Mouse (Mus musculus) erythroblast, adult 5-6 weeks (primary cell): ENCODE data around the gene Tent5a. TPM values are rescaled to one million over a fixed set of nuclear protein-coding genes. Genes with fewer than 3 reads are reported as not detected.
A peak's percentile ranks its signal among the peaks of the same experiment; 100 is the strongest.

Experiments
- ATAC-seq: replicated peaks from 2 replicates; pipeline ENCODE4 v1.8.0; 2016; ENCODE audit warnings: moderate number of reproducible peaks, mild to moderate bottlenecking, moderate TSS enrichment, inconsistent platforms; ENCODE audit not compliant: poor library complexity, low FRiP score, severe bottlenecking
- total RNA-seq, 2 experiments: library from RNA; stranded (forward) in 1 of 2; stranded (reverse) in 1 of 2; fragments of 150-400 nt in 1 of 2; fragments of 200-764, 138-1000 nt in 1 of 2; gene quantifications; 2 replicates each; pipeline versions ENCODE4 v1.2.3 to v1.2.4; 2015 to 2017; ENCODE audit warnings: low replicate concordance in 2 of 2

The Tent5a gene
- 16.3 and 18.6 TPM in 2 replicates for total RNA-seq (2015; ENCODE audit: low replicate concordance)
- 11.0 and 12.2 TPM in 2 replicates for total RNA-seq (2017; ENCODE audit: low replicate concordance)

DNA sequence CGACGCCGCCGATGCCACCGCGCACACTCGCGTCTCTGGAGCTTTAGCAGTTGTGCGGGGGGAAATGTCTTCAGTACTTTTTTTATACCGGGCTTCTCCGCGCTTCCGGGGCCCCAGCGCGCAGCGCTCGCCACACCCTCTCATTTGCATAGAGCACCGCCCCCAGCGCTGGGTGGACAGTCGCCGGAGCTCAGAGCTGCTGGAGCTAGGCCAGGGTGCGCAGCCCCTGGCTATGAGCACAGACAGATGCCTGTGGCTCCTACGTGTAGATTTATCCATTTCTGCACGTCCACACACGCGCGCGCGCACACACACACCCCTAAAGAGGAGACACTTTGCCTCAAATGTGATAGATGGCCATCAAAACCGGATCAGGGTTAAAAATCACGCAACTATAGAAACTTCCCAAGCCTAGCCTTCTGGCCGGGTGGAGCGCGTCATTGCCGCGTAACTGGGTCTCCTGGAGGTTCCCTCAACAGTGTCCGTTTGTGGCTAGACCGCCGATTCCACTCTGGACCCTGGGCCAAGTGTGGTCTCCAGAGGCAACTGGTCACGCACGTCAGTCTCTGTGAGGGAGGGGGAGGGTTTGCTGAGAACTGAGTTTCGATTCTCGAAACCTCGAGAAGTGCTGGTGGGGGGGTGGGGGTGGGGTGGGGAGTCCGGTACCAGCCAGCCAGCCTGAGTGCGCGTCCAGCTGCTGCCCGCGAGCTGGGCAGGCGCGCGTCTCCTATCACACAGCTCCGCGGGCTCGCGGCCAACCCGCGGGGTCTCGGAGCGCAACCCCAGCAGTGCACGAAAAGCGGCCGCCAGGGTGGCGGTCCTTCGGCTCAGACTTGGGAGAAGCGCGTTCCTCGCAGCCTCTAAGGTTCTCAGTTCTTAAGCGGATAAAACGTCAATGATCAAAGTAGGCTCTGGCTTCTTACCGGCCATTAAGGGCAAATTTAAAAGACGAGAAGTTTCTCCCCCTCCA, at the start of gene Tent5a:
TSS of gene Tent5a (minus strand) at position 107 of the 970 bp plus-strand sequence.
- ATAC-seq, result peak; percentile 91

DNA sequence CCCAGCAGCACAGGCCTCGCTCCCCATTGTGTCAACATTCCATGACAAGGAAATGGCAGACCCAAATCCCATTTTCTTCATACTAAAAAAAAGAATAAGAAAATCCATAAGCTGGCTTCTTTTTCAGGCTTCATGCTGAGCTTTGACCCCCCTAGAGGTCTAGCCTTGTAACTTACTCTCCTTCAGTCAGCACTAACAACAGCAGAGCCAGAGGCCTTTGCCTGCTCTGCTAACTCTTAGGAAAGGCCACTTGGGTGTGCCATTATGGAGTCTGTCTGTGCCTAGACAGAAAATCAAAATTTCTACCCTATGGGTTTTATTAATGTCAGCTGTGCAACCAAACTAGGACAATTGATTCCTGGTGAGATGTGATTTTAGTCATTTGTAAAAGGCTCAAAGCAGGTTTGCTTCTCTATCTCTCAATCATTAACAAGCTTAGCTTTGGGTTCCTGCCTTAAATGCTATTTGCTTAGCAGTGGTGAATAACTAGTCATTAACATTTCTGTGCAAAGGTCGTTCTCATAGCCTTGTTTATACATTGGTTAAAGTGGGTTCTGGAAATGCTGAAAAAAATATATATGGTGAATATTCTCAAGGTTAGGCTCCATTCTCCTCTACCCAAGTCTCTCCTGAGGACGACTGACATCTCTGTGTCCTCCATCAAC, 49.6 kb upstream of the Tent5a start:
- ATAC-seq, result no peak

DNA sequence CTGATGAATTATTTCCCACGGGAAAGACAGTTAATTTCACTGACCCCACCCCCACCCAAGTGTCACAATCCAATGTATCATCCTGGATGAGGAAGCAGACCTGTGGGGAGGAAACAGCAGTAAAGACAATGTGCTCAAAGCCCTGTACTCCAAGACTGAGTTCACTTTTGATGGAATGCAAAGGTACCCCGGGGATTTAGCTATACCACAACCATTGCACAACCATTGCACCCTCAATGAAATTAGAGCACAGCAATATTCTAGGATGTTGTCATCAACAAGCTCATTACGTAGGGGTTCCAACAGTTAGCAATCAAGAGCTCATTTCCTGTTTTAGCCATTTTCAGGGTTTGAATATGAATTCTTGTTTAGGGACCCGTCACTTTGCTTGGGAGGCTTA, 48.0 kb upstream of the Tent5a start:
- no peak for ATAC-seq

- no peak for ATAC-seq
These were observed 44.9 kb upstream of the Tent5a start for GRCm38 (mm10) chr9:85372034-85372433.

DNA sequence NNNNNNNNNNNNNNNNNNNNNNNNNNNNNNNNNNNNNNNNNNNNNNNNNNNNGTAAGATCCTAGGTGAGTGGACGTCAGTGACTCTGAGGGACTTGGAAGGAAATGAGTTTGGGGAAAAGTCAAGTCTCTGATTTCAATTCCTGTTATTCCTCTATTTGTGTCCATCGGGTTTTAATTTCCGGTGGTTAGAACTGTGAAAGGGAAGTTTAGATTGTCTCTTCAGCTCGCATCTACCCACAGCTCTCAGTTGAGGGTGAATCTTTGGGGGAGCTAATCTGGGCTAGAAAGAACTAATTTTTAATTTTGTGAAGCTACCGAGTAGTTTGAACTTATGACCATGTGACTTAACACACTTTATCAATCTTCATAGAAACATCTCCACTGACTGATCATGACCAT, 42.4 kb upstream of the Tent5a start:
- no peak for ATAC-seq

- ATAC-seq, result no peak
These were observed 30.2 kb upstream of the Tent5a start for GRCm38 (mm10) chr9:85357154-85357860.

DNA sequence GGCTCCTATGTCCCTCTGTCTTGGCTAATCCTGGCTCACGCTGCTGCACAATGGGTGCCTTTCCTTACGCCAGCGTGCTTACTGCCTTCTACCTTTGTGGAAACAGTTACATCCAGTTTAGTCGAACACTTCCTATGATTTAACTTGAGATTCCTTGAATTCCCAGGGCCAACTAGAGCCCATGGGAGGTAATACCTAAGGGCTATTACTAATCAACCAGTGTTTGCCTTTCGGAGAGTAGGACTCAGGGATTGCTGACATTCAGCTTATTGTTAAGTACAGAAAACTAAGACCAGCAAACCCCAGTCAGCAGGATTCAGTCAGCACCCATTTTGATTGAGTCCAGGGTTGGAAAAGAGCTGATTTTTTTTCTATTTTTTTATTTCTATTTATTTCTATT, 28.4 kb upstream of the Tent5a start:
- no peak for ATAC-seq

- ATAC-seq, result no peak
These were observed 20.8 kb upstream of the Tent5a start for GRCm38 (mm10) chr9:85347823-85348523.

GRCm38 (mm10) chr9:85342892-85343785, 16.0 kb upstream of the Tent5a start:
- no peak for ATAC-seq

DNA sequence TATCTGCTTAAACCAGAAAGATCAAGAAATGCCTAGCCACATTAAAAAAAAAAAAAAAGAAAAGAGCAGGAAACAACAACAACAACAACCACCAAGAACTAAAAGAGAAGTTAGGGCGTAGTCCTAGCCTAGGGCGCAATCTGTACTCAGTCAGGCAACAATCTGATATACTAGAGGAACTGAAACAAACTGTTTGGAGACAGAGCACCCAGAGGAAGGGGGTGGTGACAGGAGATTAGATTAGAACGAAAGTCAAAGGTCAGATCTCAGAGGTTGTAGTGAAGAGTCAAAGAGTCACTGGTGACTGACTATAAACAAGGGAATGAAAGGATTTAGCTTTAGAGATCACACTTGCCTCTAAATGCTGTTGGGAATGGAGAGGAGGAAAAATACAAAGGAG, 13.2 kb upstream of the Tent5a start:
- ATAC-seq, result no peak

DNA sequence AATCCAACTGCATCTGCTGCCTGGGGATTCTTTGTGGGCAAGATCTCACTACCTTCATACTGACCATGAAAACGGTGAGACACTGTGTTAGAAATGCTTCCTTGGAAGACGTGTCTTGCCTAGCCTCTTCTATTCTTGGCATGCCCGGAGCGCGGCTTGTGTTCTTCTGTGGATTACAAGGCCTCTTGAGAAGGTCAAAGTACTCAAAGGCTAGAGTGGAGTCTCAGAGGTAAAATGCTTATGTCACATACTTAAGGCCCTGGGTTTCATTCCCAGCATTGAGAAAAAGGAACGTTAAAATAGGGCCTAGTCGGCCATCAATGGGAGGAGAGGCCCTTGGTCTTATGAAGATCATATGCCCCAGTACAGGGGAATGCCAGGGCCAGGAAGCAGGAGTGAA, 8.9 kb upstream of the Tent5a start:
- ATAC-seq, result no peak

- ATAC-seq, result no peak
These were observed 4.4 kb upstream of the Tent5a start for GRCm38 (mm10) chr9:85331521-85331920.

DNA sequence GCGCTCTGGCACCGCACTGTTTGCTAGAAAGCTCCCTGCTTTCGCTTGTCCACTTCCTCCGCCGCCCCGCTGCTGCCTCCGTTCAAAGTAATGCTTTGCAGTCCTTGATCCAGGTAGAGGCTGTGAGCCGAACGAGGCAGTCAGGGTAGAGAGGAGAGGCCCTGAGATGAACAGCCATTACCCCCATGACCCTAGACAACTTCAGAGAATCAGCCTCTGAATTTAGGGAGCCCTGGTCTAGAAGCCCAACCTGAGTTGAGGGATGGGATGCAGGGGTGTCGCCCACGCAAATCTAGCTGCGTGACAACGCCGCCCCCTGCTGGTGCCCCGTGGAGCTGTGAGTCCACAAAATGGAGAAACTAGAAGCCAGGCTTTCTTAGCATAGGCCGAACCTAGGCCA, 1.1 kb upstream of the Tent5a start:
- peak; percentile 76 for ATAC-seq

DNA sequence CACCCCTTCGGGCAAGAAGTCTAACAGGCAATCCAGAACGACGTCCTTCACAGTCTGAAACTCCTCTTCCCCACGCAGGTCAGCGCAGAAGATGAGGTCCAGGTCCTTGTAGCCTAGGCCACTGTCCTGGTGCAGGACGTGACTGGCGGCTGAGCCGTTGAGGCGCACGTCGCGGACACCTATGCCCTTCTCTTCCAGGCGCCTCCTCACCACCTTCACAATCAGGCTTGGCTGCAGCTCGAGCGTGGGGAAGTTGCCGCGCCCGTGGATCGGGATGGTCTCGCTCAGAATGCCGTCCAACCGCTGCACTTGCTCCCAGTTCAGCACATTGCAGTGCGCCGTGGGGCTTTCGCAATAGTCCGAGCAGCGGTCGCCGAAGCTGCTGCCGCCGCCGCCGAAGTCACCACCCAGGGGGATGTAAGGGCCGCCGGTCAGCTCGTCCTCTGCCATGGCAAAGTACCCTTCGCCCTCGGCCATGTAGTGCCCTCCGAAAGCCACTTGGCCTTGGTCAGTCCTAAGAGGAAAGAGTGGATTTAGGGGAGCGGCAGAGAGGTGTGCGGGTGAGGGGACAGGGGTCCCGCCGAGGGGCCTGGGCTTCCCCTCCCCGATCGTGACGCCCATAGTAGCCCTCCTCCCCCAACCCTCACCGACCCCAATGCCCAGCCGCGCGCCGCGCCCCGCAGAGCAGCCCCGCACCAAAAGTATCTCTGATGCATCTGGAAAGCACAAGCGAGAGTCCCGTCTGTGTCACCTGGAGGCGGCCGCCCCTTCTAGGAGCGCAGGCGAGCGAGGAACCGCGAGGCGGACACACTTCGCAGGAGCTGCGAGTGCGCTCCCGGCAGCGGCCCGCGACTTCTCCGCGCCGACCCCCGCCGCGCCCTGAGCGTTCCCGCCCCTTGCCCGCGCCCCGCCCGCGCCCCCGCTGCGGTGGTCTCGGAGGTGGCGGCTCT, 581 bp downstream of the Tent5a start:
- peak; percentile 48 for ATAC-seq

- ATAC-seq, result no peak
These were observed 1.8 kb downstream of the Tent5a start for GRCm38 (mm10) chr9:85325201-85325868.

- no peak for ATAC-seq
These were observed 2.8 kb downstream of the Tent5a start for GRCm38 (mm10) chr9:85324158-85324875.
